Mouse (Mus musculus): ENCODE results near the gene Clk2. TPM values are rescaled to one million over a fixed set of nuclear protein-coding genes. Genes with fewer than 3 reads are reported as not detected.
A peak's percentile ranks its signal among the peaks of the same experiment; 100 is the strongest.

The Clk2 gene
- total RNA-seq (2022): 10 to 100 TPM; 14.6 to 19.3 (median 17.2) TPM

DNA sequence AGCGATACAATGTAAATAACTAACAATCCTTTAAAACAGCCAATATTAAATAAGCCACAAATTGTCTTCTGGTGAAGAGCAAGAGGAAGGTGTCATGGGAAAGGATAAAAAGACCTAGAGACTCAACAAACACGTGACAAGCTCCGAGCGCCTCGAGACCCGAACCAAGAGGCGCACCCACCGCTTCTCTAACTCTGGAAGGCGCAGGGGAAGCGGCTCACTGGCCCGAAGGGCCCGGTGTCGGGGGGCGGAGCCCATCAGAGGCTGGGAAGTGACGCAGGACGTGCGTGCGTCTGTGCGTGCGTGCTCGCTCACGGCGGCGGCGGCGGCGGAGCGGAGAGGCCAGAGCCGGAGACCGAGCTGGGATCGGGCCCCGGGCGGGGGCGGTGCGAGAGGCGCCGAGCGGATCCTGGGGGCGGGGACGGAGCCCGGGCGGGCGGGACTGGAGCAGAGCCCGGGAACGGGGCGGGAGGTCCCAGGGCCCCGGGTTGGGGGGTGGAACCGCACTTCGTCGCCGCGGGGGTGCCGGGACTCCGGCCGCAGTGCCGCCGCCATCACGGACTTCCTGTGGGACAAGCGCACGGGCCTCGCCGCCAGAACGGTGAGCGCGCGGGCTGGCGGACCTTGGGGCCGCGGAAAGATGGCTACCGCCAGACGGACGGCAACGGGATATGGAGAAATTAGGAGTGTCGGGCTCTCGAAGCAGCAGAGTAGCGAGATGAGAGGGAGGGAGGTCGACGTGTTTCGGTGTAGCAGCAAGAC lies at the start of gene Clk2:
Gene Clk2 (plus strand): TSS at position 290 of the 762 bp plus-strand sequence.
- peak; percentile 94 for DNase-seq (ENCODE audit: low spot score)

DNA sequence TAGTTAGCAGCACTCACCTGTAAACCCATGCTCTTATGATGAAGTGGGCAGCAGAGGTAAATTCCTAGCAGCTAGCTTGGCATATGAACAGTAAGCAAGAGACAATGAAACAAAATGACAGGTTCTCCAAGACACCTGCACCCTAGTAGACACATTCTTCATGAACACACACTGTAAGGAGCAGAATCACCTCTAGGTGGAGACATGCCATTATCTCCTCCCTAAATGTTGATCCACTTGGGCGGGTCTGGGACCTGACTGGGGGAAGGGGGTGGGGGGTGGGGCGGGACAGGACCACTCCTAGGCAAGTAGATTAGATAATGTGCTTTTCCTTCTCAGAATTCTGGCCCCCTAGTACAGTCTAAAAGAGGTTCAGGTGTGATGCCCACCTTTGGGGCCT lies 49.1 kb upstream of the Clk2 start:
- no peak for DNase-seq (ENCODE audit: low spot score)

GRCm38 (mm10) chr3:89123313-89123712 lies 41.3 kb upstream of the Clk2 start:
- no peak for DNase-seq (ENCODE audit: low spot score)

DNA sequence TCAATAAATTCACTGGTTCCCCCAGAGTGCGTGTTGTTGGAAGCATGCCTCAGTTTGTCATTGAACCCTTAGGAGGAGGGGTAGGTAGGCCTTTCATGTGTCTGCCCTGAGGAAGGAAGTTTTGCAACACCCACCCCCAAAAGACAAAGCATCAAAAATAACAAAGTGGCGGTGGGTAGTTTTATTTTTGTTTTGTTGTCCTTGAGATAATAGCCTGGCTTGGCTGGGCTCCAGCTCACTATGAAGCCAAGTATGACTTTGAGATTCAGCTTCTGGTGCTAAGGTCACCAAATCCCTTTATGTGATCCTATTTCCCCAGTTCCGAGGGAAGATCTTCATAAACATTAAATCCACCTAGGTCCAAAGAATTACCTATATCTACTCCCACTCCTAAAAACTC lies 40.4 kb upstream of the Clk2 start:
- no peak for DNase-seq (ENCODE audit: low spot score)

DNA sequence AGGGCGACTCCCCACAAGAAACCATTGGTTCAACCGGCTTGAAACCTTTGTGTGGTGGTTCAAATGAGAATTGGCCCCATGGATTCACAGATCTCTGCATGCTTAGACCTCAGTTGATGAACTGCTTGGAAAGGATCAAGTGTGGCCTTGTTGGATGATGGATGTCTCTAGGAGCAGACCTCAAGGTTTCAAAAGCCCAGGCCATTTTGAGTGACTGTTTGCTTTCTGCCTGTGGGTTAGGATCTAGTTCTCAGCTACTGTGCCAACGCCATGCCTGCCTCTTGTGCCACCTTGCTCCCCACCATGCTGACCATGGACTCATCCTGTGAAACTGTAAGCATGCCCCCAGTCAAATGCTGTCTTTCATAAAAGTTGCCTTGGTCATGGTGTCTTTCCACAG lies 38.6 kb upstream of the Clk2 start:
- no peak for DNase-seq (ENCODE audit: low spot score)

DNA sequence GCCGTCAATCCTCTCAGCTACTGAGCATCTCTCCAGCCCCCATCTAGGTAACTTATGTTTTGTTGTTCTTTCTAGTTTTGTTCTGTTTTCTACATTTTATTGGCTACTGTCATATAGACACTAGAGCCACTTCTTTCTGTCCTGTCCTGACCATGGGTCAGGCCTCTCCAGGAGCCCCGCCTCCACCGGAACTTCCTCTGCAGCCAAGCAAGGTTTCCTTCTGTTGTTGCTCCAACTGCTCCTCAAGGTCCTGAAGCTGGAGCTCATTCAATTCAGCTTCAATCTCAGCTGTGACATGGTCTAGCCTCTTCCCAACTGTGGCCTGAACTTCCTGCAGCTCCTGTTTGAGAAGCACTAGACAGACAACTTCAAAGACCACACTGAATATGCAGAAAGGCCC lies 34.7 kb upstream of the Clk2 start:
- no peak for DNase-seq (ENCODE audit: low spot score)

- DNase-seq (ENCODE audit: low spot score): no peak
Measured at GRCm38 (mm10) chr3:89131816-89132215, 32.8 kb upstream of the Clk2 start.

GRCm38 (mm10) chr3:89132285-89133062 lies 32.1 kb upstream of the Clk2 start:
- no peak for DNase-seq (ENCODE audit: low spot score)

- DNase-seq (ENCODE audit: low spot score): no peak
Measured at GRCm38 (mm10) chr3:89133063-89133450, 31.5 kb upstream of the Clk2 start.

GRCm38 (mm10) chr3:89133752-89134151 lies 30.8 kb upstream of the Clk2 start:
- DNase-seq (ENCODE audit: low spot score): no peak

GRCm38 (mm10) chr3:89135958-89136357 lies 28.6 kb upstream of the Clk2 start, which contains the start of gene Pklr:
Gene Pklr, plus strand, starts transcription at chr3:89136142.
- no peak for DNase-seq (ENCODE audit: low spot score)

GRCm38 (mm10) chr3:89136365-89136764 lies 28.2 kb upstream of the Clk2 start:
- DNase-seq (ENCODE audit: low spot score): no peak

DNA sequence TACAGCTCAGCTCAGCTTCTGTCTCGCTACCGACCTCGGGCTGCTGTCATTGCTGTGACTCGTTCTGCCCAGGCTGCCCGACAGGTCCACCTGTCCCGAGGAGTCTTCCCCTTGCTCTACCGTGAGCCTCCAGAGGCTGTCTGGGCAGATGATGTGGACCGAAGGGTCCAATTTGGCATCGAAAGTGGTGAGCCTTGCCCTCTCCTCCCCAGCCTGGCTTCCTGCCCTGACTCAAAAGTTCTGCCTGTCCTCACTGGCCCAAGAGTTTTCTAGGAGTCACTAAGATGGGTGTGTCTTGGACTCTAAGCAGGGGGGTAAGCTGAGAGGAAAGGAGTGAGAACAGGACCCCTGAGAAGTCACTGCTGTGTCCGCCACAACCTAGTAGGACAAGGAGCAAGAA lies 19.8 kb upstream of the Clk2 start:
- no peak for DNase-seq (ENCODE audit: low spot score)

DNA sequence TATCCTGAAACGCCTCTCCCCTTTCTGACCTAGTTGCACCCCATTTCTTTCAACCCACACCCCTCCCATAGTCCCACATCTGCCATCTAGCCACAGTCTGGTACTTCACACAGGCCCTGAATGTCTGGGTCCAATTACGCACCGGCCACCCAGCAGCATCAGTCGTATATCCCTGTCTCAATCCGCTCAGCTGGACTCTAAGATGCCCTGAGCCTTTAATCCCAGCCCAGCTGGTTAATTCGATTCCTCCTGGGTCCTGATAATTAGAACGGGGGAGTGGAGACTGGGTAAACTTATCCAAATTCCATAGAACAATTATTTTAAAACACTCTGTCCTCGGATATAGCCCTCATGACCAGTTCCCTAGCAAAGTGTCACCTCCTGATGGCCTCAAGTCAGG lies 19.0 kb upstream of the Clk2 start:
- no peak for DNase-seq (ENCODE audit: low spot score)

DNA sequence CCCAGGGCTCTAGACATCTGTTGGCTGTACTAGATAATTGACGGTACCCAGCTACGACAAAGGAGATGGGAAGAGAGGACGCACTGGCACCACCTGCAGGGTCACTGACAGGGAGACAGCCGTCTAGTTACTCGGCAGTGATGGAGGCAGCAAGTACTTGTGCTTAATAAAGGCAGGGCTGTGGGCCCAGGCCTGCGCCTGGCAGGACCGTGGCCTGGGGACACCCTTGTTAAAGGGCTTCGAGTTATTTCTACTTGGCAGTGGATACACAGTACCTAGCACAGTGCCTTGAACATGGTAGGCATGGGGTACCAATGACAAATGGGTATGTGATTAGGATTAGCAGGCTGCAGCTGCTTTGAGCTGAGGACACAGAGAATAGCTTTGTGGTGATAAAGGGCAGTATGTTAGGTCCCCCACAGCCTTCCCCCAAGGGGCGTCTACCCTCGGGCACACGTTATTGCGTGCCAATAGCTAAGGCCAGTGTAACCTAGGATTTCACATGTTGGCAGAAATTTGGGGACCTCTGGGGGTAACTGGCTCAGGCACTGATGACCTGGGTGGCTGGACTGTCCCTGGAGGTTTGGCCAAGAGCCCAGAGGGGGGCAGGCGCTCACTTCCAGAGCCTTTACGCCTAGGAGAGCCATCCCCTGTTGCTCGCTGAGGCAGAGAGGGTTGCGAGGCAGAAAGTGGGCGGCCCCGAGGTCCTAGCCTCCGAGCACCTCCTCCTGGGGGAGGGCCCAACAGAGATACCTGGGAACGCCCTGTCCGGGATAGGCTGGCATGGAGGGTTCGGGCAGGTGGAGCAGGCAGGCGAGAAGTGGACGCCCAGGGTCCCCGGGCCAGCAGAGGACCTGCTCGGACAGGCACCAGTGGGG lies 17.3 kb upstream of the Clk2 start:
- no peak for DNase-seq (ENCODE audit: low spot score)

- no peak for DNase-seq (ENCODE audit: low spot score)
Measured at GRCm38 (mm10) chr3:89147979-89148311, 16.6 kb upstream of the Clk2 start.

- no peak for DNase-seq (ENCODE audit: low spot score)
Measured at GRCm38 (mm10) chr3:89148567-89148966, 16.0 kb upstream of the Clk2 start.

DNA sequence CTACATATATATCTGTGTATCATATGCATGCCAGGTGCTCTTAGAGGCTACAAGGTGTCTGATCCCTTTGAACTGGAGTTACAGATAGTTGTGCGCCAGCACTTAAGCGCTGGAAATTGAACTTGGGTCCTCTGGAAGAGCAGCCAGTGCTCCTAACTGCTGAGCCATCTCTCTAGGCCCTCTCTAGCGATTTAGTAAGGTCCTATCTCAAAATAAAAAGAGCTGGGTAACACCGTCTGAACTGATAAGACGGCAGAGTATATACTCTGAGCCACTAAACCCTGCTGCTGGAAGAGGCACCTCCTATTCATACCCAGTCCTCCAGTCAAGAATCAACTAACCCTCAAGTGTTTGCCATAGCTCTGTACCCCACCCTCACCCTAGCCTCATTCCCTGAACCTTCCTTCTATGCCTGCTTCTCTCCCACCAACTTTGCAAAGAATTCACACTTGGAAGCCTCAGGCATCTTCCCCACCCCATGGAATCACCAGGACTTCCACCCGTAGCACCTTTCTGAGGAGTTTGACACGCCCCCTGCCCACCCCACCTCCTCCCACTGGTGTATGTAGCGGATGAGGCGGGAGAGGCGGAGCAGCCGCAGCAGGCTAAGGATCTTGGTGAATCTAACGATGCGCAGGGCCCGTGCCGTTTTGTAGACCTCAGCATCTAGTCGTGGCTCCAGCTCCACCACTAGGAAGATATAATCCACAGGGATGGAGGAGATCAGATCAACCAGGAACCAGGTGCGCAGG lies 12.3 kb upstream of the Clk2 start:
- no peak for DNase-seq (ENCODE audit: low spot score)

DNA sequence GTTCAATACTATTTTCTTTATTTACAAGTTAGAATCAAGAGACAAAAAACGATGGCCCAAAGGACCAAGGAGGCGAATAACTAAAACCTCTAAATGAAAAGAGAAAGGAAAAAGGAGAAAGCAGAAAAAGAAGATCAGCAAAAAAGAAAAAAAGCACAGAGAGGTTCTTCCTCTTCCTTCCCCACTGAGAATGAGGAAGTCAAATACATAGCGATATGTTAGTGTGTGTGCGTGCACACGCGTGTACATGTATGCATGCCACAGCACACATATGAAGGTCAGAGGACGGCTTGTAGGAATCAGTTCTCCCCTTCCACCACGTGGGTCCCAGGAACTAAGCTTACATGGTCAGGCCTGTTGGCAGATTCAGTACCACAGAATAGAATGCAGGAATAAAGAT lies 7.6 kb upstream of the Clk2 start:
- no peak for DNase-seq (ENCODE audit: low spot score)

- DNase-seq (ENCODE audit: low spot score): no peak
Measured at GRCm38 (mm10) chr3:89158651-89159050, 5.9 kb upstream of the Clk2 start.

- DNase-seq (ENCODE audit: low spot score): no peak
Measured at GRCm38 (mm10) chr3:89159211-89159610, 5.4 kb upstream of the Clk2 start.

All from heart, adult 8-10 months (tissue).